Mouse (Mus musculus): Measurements from ENCODE around the gene Naga. TPM values are rescaled to one million over a fixed set of nuclear protein-coding genes. Genes with fewer than 3 reads are reported as not detected.

Gene Naga
- polyA plus RNA-seq (2015; fragmentation: Nextera tagmentation; extraction: Ambion mirVana), result 23.2 and 23.9 TPM in 2 replicates

GRCm38 (mm10) chr15:82338593-82339112, at the start of gene Naga, which contains the start of the genes Pheta2 and Smdt1:
Gene Naga (minus strand): TSS chr15:82338925.
Gene Pheta2 (plus strand): TSS chr15:82338942.
Gene Smdt1 (plus strand): TSS chr15:82338959.
- H3K9me3 ChIP-seq, result no peaks in the 10 kb centered on the region
- H3K4me2 ChIP-seq (replicated peaks), result peak within 1 kb of the TSS; percentile 54
- H3K9ac ChIP-seq (replicated peaks), result peak within 1 kb of the TSS; percentile 59
- no peak within 1 kb of the TSS for H3K27ac ChIP-seq (replicated peaks)
- H3K36me3 ChIP-seq, result no peaks in the 10 kb centered on the region
- peak within 1 kb of the TSS; percentile 51 for H3K4me3 ChIP-seq
- peaks cover 15% of the 10 kb centered on the region for H3K27me3 ChIP-seq
- peak; percentile 93 for ATAC-seq (replicated peaks)
- peaks cover 15% of the 10 kb centered on the region for H3K4me1 ChIP-seq
- under 1% methylated on average over 41 of the region's 41 CpGs for WGBS

- 94% methylated on average over 2 of the region's 2 CpGs for WGBS
- peaks cover 5% of the 10 kb centered on the region for H3K4me1 ChIP-seq
- ATAC-seq (replicated peaks), result no peak
- no peak overlapping the region for H3K27ac ChIP-seq (replicated peaks)
- no peaks in the 10 kb centered on the region for H3K36me3 ChIP-seq
- no peaks in the 10 kb centered on the region for H3K9me3 ChIP-seq
- no peak overlapping the region for H3K4me3 ChIP-seq
- no peak overlapping the region for H3K9ac ChIP-seq (replicated peaks)
- H3K27me3 ChIP-seq, result no peaks in the 10 kb centered on the region
- H3K4me2 ChIP-seq (replicated peaks), result no peak overlapping the region
These were observed 47.0 kb upstream of the Naga start for GRCm38 (mm10) chr15:82385729-82386128.

GRCm38 (mm10) chr15:82382441-82382840, 43.7 kb upstream of the Naga start:
- Histone ChIP-seq H3K4me2 (replicated peaks) (no peak overlapping the region), H3K9me3 (no peaks in the 10 kb centered on the region)
- 89% methylated on average over 2 of the region's 2 CpGs for WGBS

GRCm38 (mm10) chr15:82380714-82381062, 42.0 kb upstream of the Naga start:
- peak overlapping the region; percentile 35 for H3K4me3 ChIP-seq
- no peak for ATAC-seq (replicated peaks)
- WGBS, result 38% methylated on average over 7 of the region's 7 CpGs
- H3K36me3 ChIP-seq, result no peaks in the 10 kb centered on the region
- H3K27me3 ChIP-seq, result no peaks in the 10 kb centered on the region
- no peaks in the 10 kb centered on the region for H3K9me3 ChIP-seq
- no peak overlapping the region for H3K9ac ChIP-seq (replicated peaks)
- H3K4me2 ChIP-seq (replicated peaks), result peak overlapping the region; percentile 49
- H3K4me1 ChIP-seq, result peaks cover 23% of the 10 kb centered on the region
- H3K27ac ChIP-seq (replicated peaks), result no peak overlapping the region

More at GRCm38 (mm10) chr15:82382441-82382840, 43.7 kb upstream of the Naga start:
- no peaks in the 10 kb centered on the region for H3K27me3 ChIP-seq
- H3K4me1 ChIP-seq, result peaks cover 12% of the 10 kb centered on the region
- H3K9ac ChIP-seq (replicated peaks), result no peak overlapping the region
- no peak overlapping the region for H3K27ac ChIP-seq (replicated peaks)
- ATAC-seq (replicated peaks), result no peak
- H3K4me3 ChIP-seq, result no peak overlapping the region
- no peaks in the 10 kb centered on the region for H3K36me3 ChIP-seq

- 0 out of 2 replicates have a peak within 1 kb of the TSS, but pooled peaks have one; percentile 24 for H3K9ac ChIP-seq (replicated peaks)
- no peaks in the 10 kb centered on the region for H3K36me3 ChIP-seq
- H3K27me3 ChIP-seq, result no peaks in the 10 kb centered on the region
- peak within 1 kb of the TSS; percentile 49 for H3K4me2 ChIP-seq (replicated peaks)
- 2% methylated on average over 18 of the region's 24 CpGs for WGBS
- H3K4me3 ChIP-seq, result peak within 1 kb of the TSS; percentile 35
- 0 out of 2 replicates have a peak within 1 kb of the TSS, but pooled peaks have one; percentile 23 for H3K27ac ChIP-seq (replicated peaks)
- H3K4me1 ChIP-seq, result peaks cover 23% of the 10 kb centered on the region
- ATAC-seq (replicated peaks), result peak; percentile 85
- H3K9me3 ChIP-seq, result no peaks in the 10 kb centered on the region
These were observed 41.4 kb upstream of the Naga start, which contains the start of gene Cyp2d22 for GRCm38 (mm10) chr15:82379871-82380713. Gene Cyp2d22 (minus strand): TSS chr15:82380260.

GRCm38 (mm10) chr15:82379511-82379870, 40.8 kb upstream of the Naga start:
- H3K36me3 ChIP-seq, result no peaks in the 10 kb centered on the region
- H3K27ac ChIP-seq (replicated peaks), result 0 out of 2 replicates have a peak overlapping the region, but pooled peaks have one; percentile 23
- peak overlapping the region; percentile 35 for H3K4me3 ChIP-seq
- H3K4me2 ChIP-seq (replicated peaks), result peak overlapping the region; percentile 49
- no peaks in the 10 kb centered on the region for H3K27me3 ChIP-seq
- H3K9me3 ChIP-seq, result no peaks in the 10 kb centered on the region
- 23% methylated on average over 7 of the region's 7 CpGs for WGBS
- 0 out of 2 replicates have a peak overlapping the region, but pooled peaks have one; percentile 24 for H3K9ac ChIP-seq (replicated peaks)
- peaks cover 23% of the 10 kb centered on the region for H3K4me1 ChIP-seq
- peak; percentile 2; the same call in 1 of the 2 replicates for ATAC-seq (replicated peaks)

- ATAC-seq (replicated peaks), result no peak
- H3K27me3 ChIP-seq, result no peaks in the 10 kb centered on the region
- H3K9me3 ChIP-seq, result no peaks in the 10 kb centered on the region
- no peak overlapping the region for H3K4me3 ChIP-seq
- no peaks in the 10 kb centered on the region for H3K36me3 ChIP-seq
- 54% methylated on average over 15 of the region's 15 CpGs for WGBS
- H3K9ac ChIP-seq (replicated peaks), result no peak overlapping the region
- no peak overlapping the region for H3K4me2 ChIP-seq (replicated peaks)
- H3K27ac ChIP-seq (replicated peaks), result no peak overlapping the region
- H3K4me1 ChIP-seq, result peaks cover 23% of the 10 kb centered on the region
These were observed 39.8 kb upstream of the Naga start for GRCm38 (mm10) chr15:82378261-82379180.

- Histone ChIP-seq H3K36me3 (no peaks in the 10 kb centered on the region), H3K27me3 (no peaks in the 10 kb centered on the region), H3K9ac (replicated peaks) (no peak overlapping the region), H3K4me1 (peaks cover 23% of the 10 kb centered on the region), H3K9me3 (no peaks in the 10 kb centered on the region), H3K4me2 (replicated peaks) (no peak overlapping the region), H3K27ac (replicated peaks) (no peak overlapping the region), H3K4me3 (no peak overlapping the region)
- no peak for ATAC-seq (replicated peaks)
- 85% methylated on average over 5 of the region's 5 CpGs for WGBS
These were observed 39.0 kb upstream of the Naga start for GRCm38 (mm10) chr15:82377701-82378100.

GRCm38 (mm10) chr15:82376393-82377138, 37.8 kb upstream of the Naga start:
- 0 out of 2 replicates have a peak, but pooled peaks have one; percentile 33 for ATAC-seq (replicated peaks)
- H3K9ac ChIP-seq (replicated peaks), result no peak overlapping the region
- H3K4me2 ChIP-seq (replicated peaks), result no peak overlapping the region
- peaks cover 23% of the 10 kb centered on the region for H3K4me1 ChIP-seq
- H3K4me3 ChIP-seq, result no peak overlapping the region
- 38% methylated on average over 17 of the region's 17 CpGs for WGBS
- H3K27me3 ChIP-seq, result no peaks in the 10 kb centered on the region
- no peaks in the 10 kb centered on the region for H3K36me3 ChIP-seq
- no peaks in the 10 kb centered on the region for H3K9me3 ChIP-seq
- peak overlapping the region; percentile 35 for H3K27ac ChIP-seq (replicated peaks)

GRCm38 (mm10) chr15:82375855-82376254, 37.1 kb upstream of the Naga start:
- H3K36me3 ChIP-seq, result no peaks in the 10 kb centered on the region
- H3K27ac ChIP-seq (replicated peaks), result no peak overlapping the region
- H3K9ac ChIP-seq (replicated peaks), result no peak overlapping the region
- no peaks in the 10 kb centered on the region for H3K27me3 ChIP-seq
- no peak for ATAC-seq (replicated peaks)
- WGBS, result 87% methylated on average over 9 of the region's 9 CpGs
- H3K4me1 ChIP-seq, result peaks cover 19% of the 10 kb centered on the region
- H3K9me3 ChIP-seq, result no peaks in the 10 kb centered on the region
- H3K4me2 ChIP-seq (replicated peaks), result no peak overlapping the region
- no peak overlapping the region for H3K4me3 ChIP-seq

GRCm38 (mm10) chr15:82374437-82374836, 35.7 kb upstream of the Naga start:
- ATAC-seq (replicated peaks), result no peak
- H3K9me3 ChIP-seq, result no peaks in the 10 kb centered on the region
- H3K36me3 ChIP-seq, result no peaks in the 10 kb centered on the region
- no peak overlapping the region for H3K4me2 ChIP-seq (replicated peaks)
- H3K4me1 ChIP-seq, result peaks cover 10% of the 10 kb centered on the region; the same call in 1 of the 2 replicates
- no peak overlapping the region for H3K4me3 ChIP-seq
- 78% methylated on average over 5 of the region's 5 CpGs for WGBS
- no peaks in the 10 kb centered on the region for H3K27me3 ChIP-seq
- no peak overlapping the region for H3K27ac ChIP-seq (replicated peaks)
- H3K9ac ChIP-seq (replicated peaks), result no peak overlapping the region
